Mouse (Mus musculus): ENCODE data around the gene Pcbp4.
A peak's percentile ranks its signal among the peaks of the same experiment; 100 is the strongest.

The Pcbp4 gene

DNA sequence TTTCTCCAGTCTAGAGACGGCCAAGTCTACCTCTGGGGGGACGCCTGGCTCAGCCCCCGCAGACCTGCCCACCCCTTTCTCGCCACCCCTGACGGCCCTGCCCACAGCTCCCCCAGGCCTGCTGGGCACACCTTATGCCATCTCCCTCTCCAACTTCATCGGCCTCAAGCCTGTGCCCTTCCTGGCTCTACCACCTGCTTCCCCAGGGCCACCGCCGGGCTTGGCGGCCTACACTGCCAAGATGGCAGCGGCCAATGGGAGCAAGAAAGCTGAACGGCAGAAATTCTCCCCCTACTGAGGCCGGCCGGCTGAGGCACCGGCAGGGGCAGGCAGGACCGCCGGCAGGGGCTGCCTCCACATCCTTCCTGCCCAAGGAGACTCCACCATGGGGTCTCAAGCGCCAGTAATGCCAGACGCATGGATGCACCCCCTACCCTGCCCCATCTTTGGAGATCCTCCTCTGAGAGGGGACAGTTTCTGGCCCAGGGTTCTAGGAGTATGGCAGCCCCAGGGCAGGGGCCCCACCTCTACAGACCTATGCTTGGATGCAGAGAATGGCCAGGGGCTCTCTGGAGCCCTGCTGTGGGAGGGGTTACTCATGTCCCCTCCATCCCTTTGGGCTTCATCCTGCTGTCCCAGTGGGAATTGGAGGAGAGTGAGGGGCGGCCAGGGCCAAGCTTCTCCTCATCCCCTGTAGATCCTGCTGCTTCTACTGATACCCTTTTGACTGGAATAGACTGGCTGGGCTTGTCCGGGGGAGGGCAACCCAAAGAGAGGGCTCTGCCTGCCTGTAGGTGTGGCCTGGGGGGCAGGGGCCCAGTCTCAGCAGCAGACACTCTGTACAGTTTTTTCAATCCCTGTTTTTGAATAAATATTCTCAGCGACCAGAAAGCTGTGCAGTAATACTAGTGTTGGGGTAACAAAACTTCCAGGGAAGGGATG, 10.3 kb downstream of the Pcbp4 start:
- DNase-seq (ENCODE audit: low read depth, low spot score): no peak

DNA sequence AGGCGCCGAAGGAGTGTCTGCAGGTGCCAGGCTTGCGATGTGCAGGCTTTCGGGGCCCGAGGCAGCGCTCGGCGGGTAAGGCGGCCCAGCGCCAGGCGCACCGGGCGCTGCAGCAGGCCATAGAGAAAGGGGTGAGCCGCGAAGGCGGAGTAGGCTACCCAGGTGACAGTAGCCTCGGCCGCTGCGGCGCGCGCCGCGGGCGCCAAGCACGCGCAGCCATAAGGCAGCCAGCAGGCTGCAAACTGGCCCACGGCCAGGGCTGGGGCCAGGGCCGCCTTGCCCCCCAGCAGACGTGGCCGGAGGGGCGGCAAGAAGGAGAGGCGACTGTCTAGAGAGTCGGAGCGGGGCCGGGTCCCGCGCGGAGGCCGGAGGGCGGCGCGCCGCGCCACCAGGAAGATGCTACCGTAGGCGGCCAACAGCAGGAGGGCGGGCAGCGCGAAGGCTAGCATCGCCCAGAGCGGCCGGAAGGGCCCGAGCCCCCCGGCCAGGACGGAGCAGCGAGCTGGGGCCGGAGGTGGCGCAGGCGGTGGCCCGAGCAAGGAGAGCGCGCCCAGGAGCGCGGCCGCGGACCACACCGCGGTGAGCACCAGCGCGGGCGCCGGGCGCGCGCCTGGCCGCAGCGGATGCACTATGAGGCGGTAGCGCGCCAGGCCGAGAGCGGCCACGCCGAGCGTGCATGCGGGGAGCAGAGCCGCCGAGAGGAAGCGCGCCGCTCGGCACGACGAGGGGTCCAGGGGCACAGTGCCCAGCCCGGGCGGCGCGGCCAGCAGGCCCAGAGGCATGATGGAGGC, 11.9 kb downstream of the Pcbp4 start:
- DNase-seq (ENCODE audit: low read depth, low spot score): no peak

- no peak for DNase-seq (ENCODE audit: low read depth, low spot score)
Measured at GRCm38 (mm10) chr9:106465571-106466200, 12.6 kb downstream of the Pcbp4 start, which contains the start of gene Gpr62. Gpr62 (minus strand) TSS chr9:106465938.

DNA sequence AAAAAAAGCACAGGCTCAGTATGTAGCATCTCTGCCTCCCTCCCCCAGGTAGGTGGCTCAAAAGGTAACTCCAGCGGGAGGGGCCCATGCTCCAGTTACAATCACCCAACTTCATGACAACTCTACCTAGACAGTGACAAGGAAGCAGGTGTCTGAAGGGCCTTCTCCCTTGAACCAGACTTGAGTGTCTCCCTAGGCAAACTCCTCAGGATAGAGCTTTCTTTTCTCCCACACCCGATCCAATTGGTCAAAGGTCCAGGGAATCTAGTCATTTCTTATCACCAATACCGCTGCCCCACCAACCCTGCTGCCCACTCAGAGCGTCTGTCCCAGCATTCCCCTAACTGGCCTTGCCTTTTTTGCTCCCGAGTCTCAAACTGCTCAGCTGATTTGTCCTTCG, 13.6 kb downstream of the Pcbp4 start:
- DNase-seq (ENCODE audit: low read depth, low spot score): no peak

GRCm38 (mm10) chr9:106467746-106468145, 14.7 kb downstream of the Pcbp4 start:
- no peak for DNase-seq (ENCODE audit: low read depth, low spot score)

GRCm38 (mm10) chr9:106469317-106469716, 16.2 kb downstream of the Pcbp4 start:
- no peak for DNase-seq (ENCODE audit: low read depth, low spot score)

GRCm38 (mm10) chr9:106469776-106470175, 16.7 kb downstream of the Pcbp4 start:
- no peak for DNase-seq (ENCODE audit: low read depth, low spot score)

GRCm38 (mm10) chr9:106470991-106471750, 18.1 kb downstream of the Pcbp4 start:
- DNase-seq (ENCODE audit: low read depth, low spot score): no peak

DNA sequence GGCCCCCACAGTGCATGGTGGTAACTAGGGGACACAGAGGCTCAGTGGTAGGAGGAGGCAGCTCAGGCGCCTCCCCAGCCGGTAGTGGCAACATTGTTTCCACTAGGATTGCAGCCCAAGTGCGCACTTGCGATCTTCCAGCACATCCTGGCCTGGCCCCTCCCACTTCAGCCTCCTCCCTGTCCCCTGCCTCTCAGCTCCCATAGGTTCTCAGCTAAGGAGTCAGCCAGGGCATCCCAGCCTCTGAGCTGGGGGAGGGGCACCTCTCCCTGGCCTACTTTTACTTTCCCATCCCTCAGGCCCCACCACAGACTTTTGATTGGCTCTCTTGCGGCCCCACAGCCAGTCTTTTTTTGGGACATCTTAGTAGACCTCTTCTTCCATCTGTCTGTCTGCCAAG, 18.8 kb downstream of the Pcbp4 start:
- DNase-seq (ENCODE audit: low read depth, low spot score): no peak

DNA sequence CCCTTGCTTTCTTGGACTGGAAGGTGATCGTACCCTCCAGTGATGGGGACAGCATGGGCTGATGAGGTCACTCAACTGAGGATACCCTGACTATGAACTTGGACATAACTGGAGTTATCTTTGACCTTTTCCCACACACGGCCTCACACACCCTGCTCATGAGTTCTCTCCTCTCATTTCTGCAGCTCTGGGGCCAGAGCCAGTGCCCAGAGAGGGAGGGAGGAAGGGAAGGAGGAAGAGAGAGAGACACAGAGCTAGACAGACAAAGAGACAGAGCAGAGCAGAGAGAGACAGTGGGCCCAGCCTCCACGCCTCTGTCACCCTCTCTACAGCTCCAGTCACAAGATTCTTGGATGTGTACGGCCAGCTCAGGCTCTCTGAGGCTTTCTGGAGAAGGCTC, 19.2 kb downstream of the Pcbp4 start:
- DNase-seq (ENCODE audit: low read depth, low spot score): no peak

GRCm38 (mm10) chr9:106473081-106473752, 20.1 kb downstream of the Pcbp4 start:
- DNase-seq (ENCODE audit: low read depth, low spot score): no peak

GRCm38 (mm10) chr9:106473753-106474105, 20.6 kb downstream of the Pcbp4 start:
- DNase-seq (ENCODE audit: low read depth, low spot score): no peak

GRCm38 (mm10) chr9:106474456-106474855, 21.4 kb downstream of the Pcbp4 start:
- peak; percentile 89 for DNase-seq (ENCODE audit: low read depth, low spot score)

DNA sequence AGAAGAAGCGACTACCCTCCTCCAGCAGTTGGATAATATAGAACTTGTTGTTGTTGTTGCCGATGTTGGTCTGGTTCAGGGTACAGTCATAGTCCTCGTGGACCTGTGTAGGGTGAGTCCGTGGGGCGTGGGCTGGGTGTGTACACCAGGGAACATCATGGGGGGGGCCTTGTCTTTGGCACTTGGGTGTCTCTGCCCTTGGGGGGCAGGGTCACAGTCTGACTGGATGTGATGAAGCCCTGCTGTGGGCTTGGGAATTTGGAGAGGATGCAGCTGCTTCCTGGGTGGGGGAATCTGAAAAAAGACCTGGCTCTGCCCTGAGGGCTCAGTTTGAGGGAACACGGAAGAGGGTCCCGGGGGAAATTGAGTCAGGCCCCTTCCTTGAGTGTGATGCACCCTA, 22.0 kb downstream of the Pcbp4 start:
- peak; percentile 68 for DNase-seq (ENCODE audit: low read depth, low spot score)

GRCm38 (mm10) chr9:106475663-106476001, 22.5 kb downstream of the Pcbp4 start, which contains the start of gene Rrp9:
Rrp9 (plus strand) TSS chr9:106475963.
- DNase-seq (ENCODE audit: low read depth, low spot score): no peak

DNA sequence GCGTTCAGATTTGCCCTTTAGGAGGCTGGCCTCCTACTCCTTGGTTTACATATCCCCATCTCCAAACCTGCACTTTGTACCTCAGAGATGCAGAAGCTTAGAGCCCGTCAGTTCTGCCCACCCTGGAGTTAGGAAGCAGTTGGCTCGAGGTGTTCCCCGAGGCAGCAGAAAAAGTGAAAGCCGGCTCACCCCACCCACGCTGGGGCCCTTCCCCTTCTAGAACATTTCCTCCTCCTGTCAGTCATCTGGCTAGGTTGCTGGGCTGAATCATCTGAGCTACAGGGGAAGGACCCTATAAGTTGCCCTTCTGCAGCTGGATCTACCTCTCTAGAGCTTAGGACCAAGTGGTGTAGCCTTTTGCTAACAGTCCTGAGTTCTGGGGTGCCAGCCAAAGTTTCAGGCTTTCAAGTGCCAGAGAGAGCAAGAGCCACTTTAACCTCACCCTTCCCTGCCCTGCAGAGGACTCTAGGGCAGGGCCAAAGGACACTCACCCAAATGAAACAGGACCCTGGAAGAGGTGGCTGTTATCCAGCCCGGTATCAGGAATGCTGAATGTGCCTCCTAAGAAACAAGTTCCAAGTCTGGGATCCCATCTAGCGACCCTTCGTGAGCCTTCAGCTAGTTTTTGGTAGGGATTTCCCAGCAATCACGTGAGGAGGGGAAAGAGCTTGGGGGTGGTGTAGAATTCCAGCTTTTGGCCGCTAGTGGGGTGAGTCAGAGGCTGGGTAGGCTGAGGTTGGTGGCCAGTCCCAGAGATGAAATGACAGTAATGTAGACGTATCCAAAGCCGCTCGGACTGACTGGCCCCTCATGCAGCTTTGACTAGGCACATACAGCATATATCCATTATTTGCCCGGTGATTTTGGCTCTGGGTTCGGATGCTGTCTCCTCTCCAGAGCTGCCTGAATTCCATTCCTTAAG, 23.2 kb downstream of the Pcbp4 start:
- peak; percentile 95 for DNase-seq (ENCODE audit: low read depth, low spot score)

DNA sequence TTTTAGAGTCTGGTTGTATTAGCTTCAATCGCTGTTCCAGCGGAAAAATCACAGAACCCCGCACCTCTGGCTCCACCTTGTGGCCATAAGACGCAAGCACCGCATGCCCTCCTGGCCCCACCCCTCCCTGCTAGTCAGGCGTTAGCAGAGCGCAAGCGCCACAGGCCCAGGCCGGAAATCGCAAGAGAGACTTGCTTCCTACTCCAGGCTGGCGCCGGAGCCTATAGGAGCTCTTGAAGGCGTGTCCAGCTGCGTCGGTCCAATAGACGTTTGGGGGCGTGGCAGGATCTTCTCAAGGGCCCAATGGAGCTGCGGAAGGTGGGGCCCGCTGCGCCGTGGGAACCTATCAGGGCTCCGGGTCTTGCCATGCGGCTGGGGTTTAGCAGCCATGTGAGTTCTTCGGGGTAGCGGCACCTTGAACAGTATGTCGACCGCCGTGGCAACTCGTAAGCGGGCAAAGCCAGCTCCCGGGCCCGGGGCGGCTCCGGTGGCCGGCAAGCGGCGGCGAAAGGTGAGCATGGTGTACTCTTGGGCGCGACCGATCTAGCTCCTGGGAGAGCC, 23.9 kb downstream of the Pcbp4 start, which contains the start of gene Parp3:
Gene Parp3 (minus strand): TSS at position 26 of the 561 bp plus-strand sequence.
- peak; percentile 100 for DNase-seq (ENCODE audit: low read depth, low spot score)

GRCm38 (mm10) chr9:106477649-106478048, 24.6 kb downstream of the Pcbp4 start:
- no peak for DNase-seq (ENCODE audit: low read depth, low spot score)

DNA sequence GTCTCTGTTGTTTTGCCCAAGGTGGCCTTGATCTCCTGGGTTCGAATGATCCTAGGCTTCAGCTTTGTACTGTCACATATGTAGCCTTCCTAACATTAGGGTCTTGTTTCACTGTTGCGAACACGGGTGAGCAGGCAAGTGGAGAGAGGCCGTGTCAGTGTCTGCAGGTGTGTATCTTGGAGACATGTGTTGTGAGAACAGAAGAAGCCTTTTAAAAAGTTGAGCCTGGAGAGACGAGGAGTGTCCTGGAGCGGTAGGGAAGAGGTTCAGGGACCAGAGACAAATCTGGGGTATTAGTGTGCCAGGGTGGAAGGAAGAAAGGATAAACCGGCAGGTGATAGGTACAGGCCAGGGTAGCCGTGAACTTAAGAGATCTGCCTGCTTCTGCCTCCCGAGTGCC, 25.0 kb downstream of the Pcbp4 start:
- DNase-seq (ENCODE audit: low read depth, low spot score): no peak

Measured in 3T3-L1 (cell line).